Mouse (Mus musculus): ENCODE data around the gene Gm6408. TPM values are rescaled to one million over a fixed set of nuclear protein-coding genes. Genes with fewer than 3 reads are reported as not detected.

The Gm6408 gene
- polyA plus RNA-seq (2012; rRNA removed; ENCODE audit: low replicate concordance): not detected in 2 replicates

DNA sequence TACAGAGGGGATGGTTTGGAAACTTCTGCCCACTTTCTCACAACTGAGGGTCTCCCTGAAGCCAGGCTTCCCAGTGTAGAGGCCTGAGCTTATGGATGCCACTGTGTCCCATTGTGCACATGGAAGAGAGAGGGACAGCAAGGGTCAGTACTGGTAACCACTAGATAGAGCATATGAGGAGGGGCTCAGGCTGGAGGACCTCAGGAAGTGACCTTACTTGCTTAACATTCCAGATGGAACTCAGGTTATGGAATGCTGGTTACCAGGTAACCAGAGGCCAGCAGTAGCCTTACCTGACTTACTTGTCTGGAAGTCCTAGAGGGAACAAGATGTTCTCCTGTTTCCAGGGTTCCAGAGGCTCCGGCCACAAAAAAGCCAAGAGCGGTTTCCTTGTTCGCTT, at the start of gene Gm6408:
Gene Gm6408, plus strand, starts transcription at position 301 of the 400 bp plus-strand sequence.

GRCm38 (mm10) chr5:146491063-146491462, 9.3 kb downstream of the Gm6408 start, which contains the start of gene Gm6370:
TSS of gene Gm6370 (plus strand) at chr5:146491363.

GRCm38 (mm10) chr5:146502099-146502498, 20.3 kb downstream of the Gm6408 start, which contains the start of gene 4930449I24Rik:
TSS of gene 4930449I24Rik (plus strand) at chr5:146502399.

GRCm38 (mm10) chr5:146513823-146514222, 32.1 kb downstream of the Gm6408 start, which contains the start of gene Gm3402:
TSS of gene Gm3402 (plus strand) at chr5:146514123.

GRCm38 (mm10) chr5:146525501-146525900, 43.7 kb downstream of the Gm6408 start, which contains the start of gene Gm3404:
TSS of gene Gm3404 (plus strand) at chr5:146525801.

Other genes starting within 250 kb of the Gm6408 start
- 1.2 and 1.4 TPM in 2 replicates for gene Wasf3, start 97.0 kb upstream of the Gm6408 start, polyA plus RNA-seq (2012; rRNA removed; ENCODE audit: low replicate concordance)
- not detected in 2 replicates for gene Gm6370, start 9.4 kb downstream of the Gm6408 start, polyA plus RNA-seq (2012; rRNA removed; ENCODE audit: low replicate concordance)
- gene 4930449I24Rik, start 20.4 kb downstream of the Gm6408 start, polyA plus RNA-seq (2012; rRNA removed; ENCODE audit: low replicate concordance): not detected in 2 replicates
- gene Gm3402, start 32.2 kb downstream of the Gm6408 start, polyA plus RNA-seq (2012; rRNA removed; ENCODE audit: low replicate concordance): not detected in 2 replicates
- gene Gm3404, start 43.8 kb downstream of the Gm6408 start, polyA plus RNA-seq (2012; rRNA removed; ENCODE audit: low replicate concordance): not detected in 2 replicates
- not detected in 2 replicates for gene Gm3409, start 55.7 kb downstream of the Gm6408 start, polyA plus RNA-seq (2012; rRNA removed; ENCODE audit: low replicate concordance)
- gene Gm3415, start 74.2 kb downstream of the Gm6408 start, polyA plus RNA-seq (2012; rRNA removed; ENCODE audit: low replicate concordance): not detected in 2 replicates
- gene Gpr12, start 103.3 kb downstream of the Gm6408 start, polyA plus RNA-seq (2012; rRNA removed; ENCODE audit: low replicate concordance): not detected in 2 replicates